Comparison of ENCODE assay signal across 22 mouse cellular contexts in the genomic region with DNA sequence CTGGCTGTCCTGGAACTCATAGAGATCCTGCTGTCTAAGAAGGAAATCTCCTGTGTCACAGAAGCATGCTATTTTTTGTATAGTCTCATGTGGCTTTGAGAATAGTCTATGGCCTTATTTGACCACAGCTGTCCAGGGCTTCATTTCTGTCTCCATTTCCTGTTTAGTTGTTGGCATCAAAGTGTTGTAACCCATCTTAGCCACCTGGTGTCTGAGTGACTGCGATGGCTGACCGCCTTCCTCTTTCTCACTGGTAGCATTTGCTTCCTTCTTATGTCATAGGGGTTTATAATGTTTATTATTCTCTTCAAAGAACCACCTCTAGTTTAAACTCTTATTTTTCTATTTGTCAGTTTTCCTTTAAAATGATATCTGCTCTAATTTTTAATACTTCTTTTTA. TPM values are rescaled to one million over a fixed set of nuclear protein-coding genes. Genes with fewer than 3 reads are reported as not detected.
DNase-seq lines count a peak whose midpoint lies in the region; ATAC-seq and TF ChIP-seq lines count a peak whose summit lies in the region.
"Had no signal": no experiment of that assay in that cellular context is flagged by ENCODE, and none has a peak within 500 bp of the region (broad histone marks: within the 10 kb centered on the region; RNA-seq: fewer than 3 reads in every experiment).

No protein-coding gene starts in this region.

- H3K9me3 ChIP-seq in liver, postnatal 0 days (ENCODE audit: low read length): no peaks in the 10 kb centered on the region
- H3K9me3 ChIP-seq: forebrain, embryonic 10.5 days; heart, embryonic 13.5 days; hindbrain, embryonic 13.5 days; limb, embryonic 13.5 days; midbrain, embryonic 10.5 days; neural tube, embryonic 12.5 days had no signal

- intact Hi-C loops in gastrocnemius, postnatal 36 days (cut with DNase I): no loop called here

- TF ChIP-seq EP300 in liver, postnatal 0 days (IDR thresholded peaks at IDR 0.05; ENCODE audit: low read depth): no peak

- no peak for ATAC-seq in liver, postnatal 0 days
- peak; percentile 84 for ATAC-seq in megakaryocyte progenitor cell, adult 5-6 weeks (replicated peaks; ENCODE audit: poor library complexity)
- ATAC-seq: inflammation-experienced regulatory T-cells, adult 6 months; Patski had no signal

- H3K4me3 ChIP-seq in liver, postnatal 0 days (ENCODE audit: low read depth, low read length): no peak overlapping the region
- H3K4me3 ChIP-seq: forebrain, embryonic 10.5 days; heart, embryonic 13.5 days; hindbrain, embryonic 13.5 days; limb, embryonic 13.5 days; midbrain, embryonic 10.5 days; neural tube, embryonic 12.5 days had no signal

- no peak overlapping the region for H3K9ac ChIP-seq in liver, postnatal 0 days (replicated peaks)
- H3K9ac ChIP-seq: heart, embryonic 13.5 days; hindbrain, embryonic 13.5 days; limb, embryonic 13.5 days; liver, embryonic 14.5 days; neural tube, embryonic 12.5 days had no signal

- no peaks in the 10 kb centered on the region for H3K4me1 ChIP-seq in liver, postnatal 0 days (ENCODE audit: insufficient read depth)
- H3K4me1 ChIP-seq: heart, embryonic 13.5 days; hindbrain, embryonic 13.5 days; limb, embryonic 13.5 days; neural tube, embryonic 12.5 days had no signal

- 32% methylated on average over 2 of the region's 2 CpGs for WGBS in liver, postnatal 0 days (ENCODE audit: insufficient replicate concordance)

- H3K4me2 ChIP-seq in liver, postnatal 0 days (ENCODE audit: low read depth, low read length): no peak overlapping the region
- H3K4me2 ChIP-seq: heart, embryonic 13.5 days; hindbrain, embryonic 13.5 days; limb, embryonic 13.5 days; neural tube, embryonic 12.5 days had no signal

- peak; percentile 39 for TF ChIP-seq CTCF in liver, postnatal 0 days (IDR thresholded peaks at IDR 0.05; ENCODE audit: low read depth)

- H3K36me3 ChIP-seq in liver, postnatal 0 days (replicated peaks; ENCODE audit: insufficient read depth, low read length): no peaks in the 10 kb centered on the region
- H3K36me3 ChIP-seq: forebrain, embryonic 10.5 days; heart, embryonic 13.5 days; hindbrain, embryonic 13.5 days; limb, embryonic 13.5 days; midbrain, embryonic 10.5 days; neural tube, embryonic 12.5 days had no signal

- H3K27me3 ChIP-seq in liver, postnatal 0 days (ENCODE audit: insufficient read depth, low read length): no peaks in the 10 kb centered on the region
- H3K27me3 ChIP-seq: neural tube, embryonic 12.5 days had no signal

- H3K27ac ChIP-seq in liver, postnatal 0 days (ENCODE audit: low read depth): no peak overlapping the region
- H3K27ac ChIP-seq: forebrain, embryonic 10.5 days; heart, embryonic 13.5 days; hindbrain, embryonic 13.5 days; limb, embryonic 13.5 days; liver, embryonic 14.5 days; midbrain, embryonic 10.5 days; neural tube, embryonic 12.5 days had no signal

- DNase-seq in liver, postnatal 0 days: peak; percentile 18
- DNase-seq in liver: no peak
- DNase-seq in thymus, postnatal 4 days: peak; percentile 3
- DNase-seq in thymus, postnatal 14 days: no peak
- no peak for DNase-seq in gastrocnemius, postnatal 36 days
- DNase-seq in ovary, postnatal 14 days (ENCODE audit: low spot score): no peak
- DNase-seq: adrenal gland, postnatal 10 days; cerebellum, postnatal 25 days; kidney, adult 9 months; lung, postnatal 14 days; right cerebral cortex, postnatal 14 days had no signal

RNA-seq across cellular contexts. Expression of a gene that starts 8.7 kb away (rescaled TPM):
- 22.7 and 24.9 TPM in 2 replicates for polyA plus RNA-seq in liver, postnatal 0 days (2015; fragmentation: Nextera tagmentation; extraction: Ambion mirVana)
- total RNA-seq in megakaryocyte progenitor cell, adult 5-6 weeks (2015): 50.0 and 61.3 TPM in 2 replicates
- 45.2 and 81.5 TPM in 2 replicates for total RNA-seq in megakaryocyte progenitor cell, adult 5-6 weeks (2017)
- total RNA-seq in gastrocnemius, postnatal 36 days (2021): 1 to 10 TPM; 5.7 to 6.6 TPM

RNA-seq across cellular contexts. Expression of a gene that starts 10.1 kb away (rescaled TPM):
- polyA plus RNA-seq in liver, postnatal 0 days (2015; fragmentation: Nextera tagmentation; extraction: Ambion mirVana): 1.1 and 1.2 TPM in 2 replicates
- 6.6 and 13.1 TPM in 2 replicates for total RNA-seq in megakaryocyte progenitor cell, adult 5-6 weeks (2015)
- 3.7 and 8.6 TPM in 2 replicates for total RNA-seq in megakaryocyte progenitor cell, adult 5-6 weeks (2017)
- total RNA-seq in gastrocnemius, postnatal 36 days (2021): under 1 TPM in 1 of 2 experiments, not detected in 1; 0.27 TPM
- total RNA-seq: ES-E14 had no signal
- polyA plus RNA-seq: forebrain, embryonic 10.5 days; heart, embryonic 13.5 days; limb, embryonic 13.5 days; midbrain, embryonic 10.5 days; neural tube, embryonic 12.5 days; Patski had no signal

RNA-seq across cellular contexts. Expression of a gene that starts 38.9 kb away (rescaled TPM):
- polyA plus RNA-seq in liver, postnatal 0 days (2015; fragmentation: Nextera tagmentation; extraction: Ambion mirVana): 12.0 and 15.3 TPM in 2 replicates
- total RNA-seq in megakaryocyte progenitor cell, adult 5-6 weeks (2015): 30.1 and 37.9 TPM in 2 replicates
- 10.3 and 24.6 TPM in 2 replicates for total RNA-seq in megakaryocyte progenitor cell, adult 5-6 weeks (2017)
- 1 to 10 TPM; 6.0 to 6.9 TPM for total RNA-seq in gastrocnemius, postnatal 36 days (2021)
- polyA plus RNA-seq: midbrain, embryonic 10.5 days; Patski had no signal

RNA-seq across cellular contexts. Expression of a gene that starts 45.4 kb away (rescaled TPM):
- polyA plus RNA-seq in liver, postnatal 0 days (2015; fragmentation: Nextera tagmentation; extraction: Ambion mirVana): 9.8 and 10.5 TPM in 2 replicates
- total RNA-seq in megakaryocyte progenitor cell, adult 5-6 weeks (2015): 8.5 and 17.1 TPM in 2 replicates
- total RNA-seq in megakaryocyte progenitor cell, adult 5-6 weeks (2017): 54.6 and 67.9 TPM in 2 replicates
- total RNA-seq in gastrocnemius, postnatal 36 days (2021): 1 to 10 TPM; 4.9 to 6.1 TPM

RNA-seq across cellular contexts. Expression of a gene that starts 51.2 kb away (rescaled TPM):
- polyA plus RNA-seq in liver, postnatal 0 days (2015; fragmentation: Nextera tagmentation; extraction: Ambion mirVana): 49.7 and 51.6 TPM in 2 replicates
- 289 and 290 TPM in 2 replicates for total RNA-seq in megakaryocyte progenitor cell, adult 5-6 weeks (2015)
- total RNA-seq in megakaryocyte progenitor cell, adult 5-6 weeks (2017): 461 and 471 TPM in 2 replicates
- 1 to 10 TPM; 3.1 to 3.5 TPM for total RNA-seq in gastrocnemius, postnatal 36 days (2021)

Comparison
In these comparisons a context has a peak if more than half of its experiments do, and no peak if none do; other contexts are left out.
1. DNase-seq: peak in liver, postnatal 0 days (single experiment) and thymus, postnatal 4 days (single experiment); none in liver (single experiment), thymus, postnatal 14 days (single experiment), gastrocnemius, postnatal 36 days (0 of 2) and ovary, postnatal 14 days (single experiment).
2. RNA of a gene that starts 8.7 kb away (total RNA-seq): 45.2 to 81.5 TPM in megakaryocyte progenitor cell, adult 5-6 weeks; 5.7 to 6.6 TPM in gastrocnemius, postnatal 36 days; every median in the first group is over 4 times any median in the second.